Mouse (Mus musculus) monocyte, adult 2 months (primary cell): ENCODE measurements around the gene Hpcal1.
A peak's percentile ranks its signal among the peaks of the same experiment; 100 is the strongest.
"Not testable (repeated sequence)": the region's sequence is repeated elsewhere in the genome, so short reads cannot be mapped to it uniquely, and the experiment has no call there.

Source experiments
- DNase-seq, 2 experiments: peaks; one replicate each; pipeline ENCODE4 v3.0.0; 2022; ENCODE audit warnings: low spot score in 2 of 2, low read depth in 1 of 2

Hpcal1 gene

GRCm38 (mm10) chr12:17770538-17770937 lies 79.9 kb downstream of the Hpcal1 start:
- DNase-seq = no peak

DNA sequence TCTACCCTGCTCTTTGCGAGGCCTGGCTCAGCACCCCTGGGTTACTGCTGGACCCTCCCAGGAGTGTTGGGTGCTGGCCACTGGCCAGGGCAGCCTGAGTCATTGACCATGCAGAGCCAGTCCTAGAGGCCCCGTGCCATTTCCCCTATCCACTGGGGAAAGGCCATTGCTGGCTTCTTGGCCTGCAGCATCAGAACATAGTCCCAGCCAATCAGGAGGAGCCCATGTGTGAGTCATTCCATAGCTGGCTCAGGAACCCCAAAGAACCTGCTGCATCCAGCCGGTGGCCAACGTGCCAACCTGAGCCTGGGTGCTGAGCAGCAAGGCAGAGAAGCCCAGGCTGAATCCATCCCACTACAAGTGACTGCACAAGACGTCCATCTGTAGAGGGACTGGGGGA lies 83.1 kb downstream of the Hpcal1 start:
- DNase-seq = peak; percentile 14 to 39

DNA sequence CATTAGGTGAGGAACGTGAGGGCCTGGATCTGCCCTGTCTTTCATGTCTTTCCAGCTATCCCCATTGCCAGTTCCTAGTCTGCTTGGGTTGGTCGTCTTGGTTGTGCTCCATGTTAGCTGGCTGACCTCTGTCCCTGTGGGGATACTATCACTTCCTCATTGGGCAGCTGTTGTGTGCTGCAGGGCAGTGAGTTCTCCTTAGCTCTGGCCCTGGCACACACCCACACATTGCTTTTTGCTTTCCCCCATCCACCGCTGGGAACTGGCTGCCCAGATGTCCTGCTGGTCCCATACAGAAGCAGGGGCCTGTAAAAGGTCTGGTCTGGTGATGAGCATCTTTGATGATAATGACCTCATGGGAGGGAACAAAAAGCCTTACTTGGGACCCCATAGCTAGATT lies 84.2 kb downstream of the Hpcal1 start:
- DNase-seq = not testable (repeated sequence)

DNA sequence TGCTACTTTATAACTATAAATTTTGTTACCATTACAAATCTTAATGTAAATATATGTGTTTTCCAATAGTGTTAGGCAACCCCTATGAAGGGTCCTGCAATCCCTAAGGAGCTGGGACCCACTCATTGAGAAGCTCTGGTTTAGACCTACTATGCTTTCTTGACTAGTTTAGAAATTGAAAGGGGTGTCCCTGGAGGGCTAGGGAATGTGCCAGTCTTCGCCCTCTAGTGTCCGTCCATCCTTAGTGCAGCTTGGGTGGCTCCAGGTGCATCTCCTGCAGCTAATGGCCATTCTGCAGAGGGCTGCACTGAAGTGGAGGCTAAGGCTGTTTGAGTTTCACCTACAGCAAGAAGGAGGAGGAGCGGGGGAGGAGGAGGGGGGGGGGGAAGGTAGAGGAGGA lies 87.7 kb downstream of the Hpcal1 start:
- no peak for DNase-seq

GRCm38 (mm10) chr12:17779093-17779492 lies 88.4 kb downstream of the Hpcal1 start:
- no peak for DNase-seq

- no peak for DNase-seq
These were observed 98.8 kb downstream of the Hpcal1 start for GRCm38 (mm10) chr12:17789486-17789885.

DNA sequence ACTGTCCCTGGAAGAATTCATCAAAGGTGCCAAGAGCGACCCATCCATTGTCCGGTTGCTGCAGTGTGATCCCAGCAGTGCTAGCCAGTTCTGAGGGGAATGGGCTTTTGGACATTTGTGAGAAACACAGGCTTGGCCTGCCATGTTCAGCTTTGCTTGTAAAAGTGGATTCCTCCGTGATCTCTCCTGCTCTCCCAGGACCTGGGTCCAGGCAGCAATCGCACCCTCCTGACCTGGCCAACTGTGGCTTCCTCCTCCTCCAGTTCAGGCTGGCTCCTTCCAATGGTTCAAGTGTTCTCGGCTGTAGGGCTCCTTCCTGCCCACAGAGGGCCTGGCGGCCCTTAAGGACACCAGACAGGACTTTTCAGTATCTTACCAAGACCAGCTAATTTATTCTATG lies 100.5 kb downstream of the Hpcal1 start:
- DNase-seq = no peak

- no peak for DNase-seq
These were observed 102.1 kb downstream of the Hpcal1 start for GRCm38 (mm10) chr12:17792756-17793155.

DNA sequence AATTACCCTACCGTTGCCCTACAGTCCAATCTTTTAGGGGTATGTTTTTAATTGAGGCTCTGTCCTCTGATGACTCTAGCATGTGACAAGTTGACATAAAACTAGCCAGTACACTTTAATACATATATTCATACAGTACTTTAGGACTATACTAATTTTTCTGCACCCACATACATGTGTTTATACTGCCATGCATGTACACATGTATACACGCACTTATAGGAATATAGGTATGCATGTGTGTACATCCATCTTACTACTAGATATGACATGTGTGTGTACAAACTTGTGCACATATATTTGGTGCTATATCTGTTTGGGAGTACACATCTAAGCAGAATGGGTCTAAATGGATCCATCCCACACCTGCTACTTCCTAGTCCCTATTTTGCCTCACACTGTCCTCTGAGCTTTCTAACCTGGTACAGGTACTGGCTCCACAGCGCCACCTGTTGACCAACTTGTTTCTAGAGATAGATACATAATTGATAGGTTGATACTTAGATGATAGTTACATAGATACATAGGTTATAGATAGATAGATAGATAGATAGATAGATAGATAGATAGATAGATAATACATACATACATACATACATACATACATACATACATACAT lies 105.1 kb downstream of the Hpcal1 start:
- peak in 1 of 2 experiments; percentile 27 for DNase-seq

DNA sequence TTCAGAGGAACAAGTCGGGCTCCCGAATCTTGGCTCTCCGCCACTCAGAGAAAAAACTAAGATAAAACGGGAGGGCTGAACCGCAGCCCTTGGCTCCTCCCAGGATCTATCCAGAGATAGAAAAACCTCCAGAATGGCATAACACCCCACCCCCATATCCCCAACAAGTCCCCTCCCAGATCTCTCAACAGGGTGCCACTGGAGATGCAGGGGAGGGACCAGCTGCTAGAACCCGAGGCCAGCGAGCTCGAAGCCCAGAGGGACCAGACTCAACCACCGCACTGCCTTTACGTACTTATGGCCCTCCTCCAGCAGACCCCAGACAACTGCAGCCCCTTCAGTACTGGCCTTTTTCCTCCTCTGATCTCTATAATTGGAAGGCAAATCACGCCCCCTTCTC lies 107.6 kb downstream of the Hpcal1 start:
- DNase-seq = not testable (repeated sequence)

- DNase-seq = peak in 1 of 2 experiments; percentile 26
These were observed 117.9 kb downstream of the Hpcal1 start for GRCm38 (mm10) chr12:17808542-17808941.

- not testable (repeated sequence) for DNase-seq
These were observed 144.6 kb downstream of the Hpcal1 start for GRCm38 (mm10) chr12:17835279-17835678.
